Mouse (Mus musculus) olfactory bulb, adult 2 months (tissue): ENCODE results near the gene Fcer2a. TPM values are rescaled to one million over a fixed set of nuclear protein-coding genes. Genes with fewer than 3 reads are reported as not detected.

Experiments used
- H3K27ac ChIP-seq: fragments of 200-500 bp; 2 replicates; pipeline ENCODE4 v1.5.1; 2012; ENCODE audit warnings: low read depth, low read length; ENCODE audit not compliant: insufficient read depth
- H3K4me1 ChIP-seq: fragments of 200-500 bp; 2 replicates; pipeline ENCODE4 v1.6.1; 2012; ENCODE audit warnings: low read length; ENCODE audit not compliant: control insufficient read depth, insufficient read depth
- H3K4me3 ChIP-seq: fragments of 200-500 bp; 2 replicates; pipeline ENCODE4 v1.5.1; 2012; ENCODE audit warnings: mild to moderate bottlenecking, low read depth, low read length, moderate library complexity; ENCODE audit not compliant: insufficient read depth
- CTCF ChIP-seq: fragments of 200-500 bp; IDR thresholded peaks from 2 replicates; pipeline ENCODE4 v1.5.1; 2012; ENCODE audit warnings: low read depth, mild to moderate bottlenecking, low read length, moderate library complexity; ENCODE audit not compliant: insufficient read depth
- POLR2A ChIP-seq: fragments of 200-500 bp; IDR thresholded peaks from 2 replicates; pipeline ENCODE4 v1.6.1; 2012; ENCODE audit warnings: mild to moderate bottlenecking, low read depth, low read length, moderate library complexity; ENCODE audit not compliant: insufficient read depth
- WGBS: fragments of 180-500 bp; shearing (Covaris S2); methylation state at CpG from one replicate; pipeline ENCODE4 v1.1.7; 2018; 5-methylcytosine and 5-hydroxymethylcytosine counted together
- polyA plus RNA-seq: library from polyadenylated mRNA; stranded (reverse); fragments of >200 nt; gene quantifications from 2 replicates; pipeline ENCODE4 v1.2.4, GENCODE M21; 2012; ENCODE audit warnings: low replicate concordance; ENCODE audit not compliant: missing spikeins, insufficient read depth, insufficient read length

Fcer2a gene
- polyA plus RNA-seq, 1 experiment: not detected

- Histone ChIP-seq H3K4me1 (no peaks in the 10 kb centered on the region), H3K4me3 (no peak overlapping the region), H3K27ac (no peak overlapping the region)
- no peak for TF ChIP-seq CTCF
- TF ChIP-seq POLR2A: no peak
- 81% methylated on average over 4 of the region's 4 CpGs for whole genome bisulfite sequencing
These were observed 46.4 kb downstream of the Fcer2a start for GRCm38 (mm10) chr8:3647561-3647960.

GRCm38 (mm10) chr8:3646824-3647531, 47.0 kb downstream of the Fcer2a start:
- H3K4me3 ChIP-seq: no peak overlapping the region
- no peak overlapping the region for H3K27ac ChIP-seq
- no peaks in the 10 kb centered on the region for H3K4me1 ChIP-seq
- WGBS: 82% methylated on average over 6 of the region's 6 CpGs
- TF ChIP-seq POLR2A: no peak
- TF ChIP-seq CTCF: no peak

- 26% methylated on average over 5 of the region's 5 CpGs for WGBS
- Histone ChIP-seq H3K27ac (no peak overlapping the region), H3K4me1 (no peaks in the 10 kb centered on the region), H3K4me3 (no peak overlapping the region)
- TF ChIP-seq POLR2A (no peak), CTCF (no peak)
These were observed 48.2 kb downstream of the Fcer2a start for GRCm38 (mm10) chr8:3645804-3646203.

Other genes with a start within 250 kb of the Fcer2a start
- gene Pex11g, start 226.5 kb downstream of the Fcer2a start, polyA plus RNA-seq: not detected in 2 replicates
- gene Tex45, start 223.3 kb downstream of the Fcer2a start, polyA plus RNA-seq: not detected in 2 replicates
- not detected in 2 replicates for gene Zfp358, start 201.0 kb downstream of the Fcer2a start, polyA plus RNA-seq
- gene Mcoln1, start 193.7 kb downstream of the Fcer2a start, polyA plus RNA-seq: 296 TPM in 1 of 2 replicates, not detected in the other
- not detected in 2 replicates for gene Pnpla6, start 178.8 kb downstream of the Fcer2a start, polyA plus RNA-seq
- not detected in 2 replicates for gene C330021F23Rik, start 126.2 kb downstream of the Fcer2a start, polyA plus RNA-seq
- gene Camsap3, start 106.9 kb downstream of the Fcer2a start, polyA plus RNA-seq: not detected in 2 replicates
- not detected in 2 replicates for gene Xab2, start 72.9 kb downstream of the Fcer2a start, polyA plus RNA-seq
- gene Pet100, start 72.6 kb downstream of the Fcer2a start, polyA plus RNA-seq: not detected in 2 replicates
- gene Pcp2, start 68.6 kb downstream of the Fcer2a start, polyA plus RNA-seq: not detected in 2 replicates
- gene Stxbp2, start 63.2 kb downstream of the Fcer2a start, polyA plus RNA-seq: not detected in 2 replicates
- gene Retn, start 38.4 kb downstream of the Fcer2a start, polyA plus RNA-seq: not detected in 2 replicates
- gene Mcemp1, start 28.4 kb downstream of the Fcer2a start, polyA plus RNA-seq: not detected in 2 replicates
- gene Fcor, start 21.8 kb downstream of the Fcer2a start, polyA plus RNA-seq: not detected in 2 replicates
- gene Trappc5, start 17.9 kb downstream of the Fcer2a start, polyA plus RNA-seq: not detected in 2 replicates
- gene Clec4g, start 26.5 kb upstream of the Fcer2a start, polyA plus RNA-seq: not detected in 2 replicates
- not detected in 2 replicates for gene Cd209a, start 54.8 kb upstream of the Fcer2a start, polyA plus RNA-seq
- gene Cd209e, start 160.1 kb upstream of the Fcer2a start, polyA plus RNA-seq: not detected in 2 replicates
- not detected in 2 replicates for gene Cd209d, start 184.4 kb upstream of the Fcer2a start, polyA plus RNA-seq
- gene Cd209b, start 232.7 kb upstream of the Fcer2a start, polyA plus RNA-seq: not detected in 2 replicates